Mouse (Mus musculus) midbrain, embryonic 13.5 days (tissue): ENCODE data around the gene Slc5a7. TPM values are rescaled to one million over a fixed set of nuclear protein-coding genes. Genes with fewer than 3 reads are reported as not detected.

Experiments
- ATAC-seq: fragments of 200-750 bp; cut with Nextera tagmentation; 2 replicates; pipeline ENCODE4 v1.8.0; 2017; ENCODE audit warnings: mild to moderate bottlenecking, moderate TSS enrichment, moderate library complexity
- H3K27ac ChIP-seq: fragments of 300-500 bp; sonication (generic); 2 replicates; pipeline ENCODE4 v1.5.1; 2015; ENCODE audit warnings: inconsistent platforms, mild to moderate bottlenecking, moderate library complexity
- H3K27me3 ChIP-seq: fragments of 300-500 bp; sonication (generic); 2 replicates; pipeline ENCODE4 v1.6.1; 2015; ENCODE audit warnings: mild to moderate bottlenecking, inconsistent platforms
- H3K36me3 ChIP-seq: fragments of 300-500 bp; sonication (generic); 2 replicates; pipeline ENCODE4 v1.6.1; 2015; ENCODE audit warnings: mild to moderate bottlenecking, inconsistent platforms
- H3K4me1 ChIP-seq: fragments of 300-500 bp; sonication (generic); replicated peaks from 2 replicates; pipeline ENCODE4 v1.6.1; 2015; ENCODE audit warnings: inconsistent platforms
- H3K4me2 ChIP-seq: fragments of 300-500 bp; sonication (generic); replicated peaks from 2 replicates; pipeline ENCODE4 v1.6.1; 2015; ENCODE audit warnings: moderate library complexity, mild to moderate bottlenecking, inconsistent platforms
- H3K4me3 ChIP-seq: fragments of 300-500 bp; sonication (generic); replicated peaks from 2 replicates; pipeline ENCODE4 v1.5.1; 2015; ENCODE audit warnings: mild to moderate bottlenecking, inconsistent platforms
- H3K9ac ChIP-seq: fragments of 300-500 bp; sonication (generic); replicated peaks from 2 replicates; pipeline ENCODE4 v1.6.1; 2015; ENCODE audit warnings: mild to moderate bottlenecking, inconsistent platforms
- H3K9me3 ChIP-seq: fragments of 300-500 bp; sonication (generic); 2 replicates; pipeline ENCODE4 v1.6.1; 2016; ENCODE audit warnings: mild to moderate bottlenecking, inconsistent platforms
- WGBS: fragments of 180-500 bp; shearing (Covaris S2); methylation state at CpG from one replicate; pipeline ENCODE4 v1.1.7; 2015; 5-methylcytosine and 5-hydroxymethylcytosine counted together
- polyA plus RNA-seq: library from polyadenylated mRNA; unstranded; fragments of >200 nt; fragmentation: Nextera tagmentation; extraction: Ambion mirVana; gene quantifications from 2 replicates; pipeline ENCODE4 v1.2.1, GENCODE M21; 2015

Gene Slc5a7
- 1.7 TPM in 2 replicates for polyA plus RNA-seq

DNA sequence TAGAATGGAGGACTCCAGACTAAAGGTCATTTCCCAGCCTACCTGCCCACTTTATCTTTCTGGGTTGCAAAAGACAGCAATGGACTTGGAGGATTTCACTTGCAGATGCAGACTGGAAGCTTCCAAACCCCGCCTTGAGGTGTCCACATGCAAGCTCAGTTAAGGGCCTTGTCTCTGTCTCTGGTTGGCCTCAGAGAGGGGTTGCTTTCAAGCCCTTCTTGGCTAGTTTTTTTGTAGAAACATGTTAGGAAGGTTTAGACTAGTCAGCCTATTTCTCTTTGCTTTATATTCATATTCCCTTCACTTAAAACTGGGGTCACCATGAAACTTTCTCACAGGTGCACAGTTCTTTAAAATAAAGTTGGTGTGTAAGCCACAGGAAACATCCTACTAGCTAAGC is at the start of gene Slc5a7:
TSS of gene Slc5a7 (minus strand) at position 101 of the 400 bp plus-strand sequence.
- Histone ChIP-seq H3K36me3 (no peaks in the 10 kb centered on the region), H3K9me3 (no peaks in the 10 kb centered on the region), H3K4me3 (peak within 1 kb of the TSS; percentile 51), H3K4me2 (peak within 1 kb of the TSS; percentile 80), H3K27ac (no peak within 1 kb of the TSS), H3K9ac (peak within 1 kb of the TSS; percentile 60), H3K4me1 (peaks cover 7% of the 10 kb centered on the region), H3K27me3 (peaks cover 37% of the 10 kb centered on the region)
- WGBS = 58% methylated on average over 1 of the region's 1 CpGs
- ATAC-seq = no peak

DNA sequence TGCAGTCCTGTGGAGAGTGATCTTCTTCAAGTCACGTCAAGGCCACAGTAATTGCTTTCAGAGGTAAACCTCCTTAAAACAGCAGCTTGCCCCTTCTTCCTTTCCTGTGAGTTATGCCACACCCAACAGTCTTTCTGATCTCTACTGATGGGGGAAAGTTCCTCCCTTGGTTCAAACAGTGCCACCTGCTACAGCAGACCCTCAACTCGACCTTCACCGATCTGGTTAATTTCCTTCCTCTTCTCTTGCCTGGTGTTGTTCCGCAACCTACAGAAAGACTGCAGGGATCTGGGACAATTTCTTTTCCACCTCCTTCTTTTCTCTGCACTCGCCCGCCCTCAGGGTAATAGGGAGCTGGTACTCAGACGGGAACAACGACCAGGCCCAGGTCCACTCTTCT is 48.8 kb upstream of the Slc5a7 start:
- Histone ChIP-seq H3K4me1 (no peaks in the 10 kb centered on the region), H3K36me3 (no peaks in the 10 kb centered on the region), H3K9ac (no peak overlapping the region), H3K9me3 (no peaks in the 10 kb centered on the region), H3K27ac (no peak overlapping the region), H3K4me3 (no peak overlapping the region), H3K27me3 (no peaks in the 10 kb centered on the region), H3K4me2 (no peak overlapping the region)
- 84% methylated on average over 8 of the region's 8 CpGs for WGBS
- ATAC-seq = no peak

DNA sequence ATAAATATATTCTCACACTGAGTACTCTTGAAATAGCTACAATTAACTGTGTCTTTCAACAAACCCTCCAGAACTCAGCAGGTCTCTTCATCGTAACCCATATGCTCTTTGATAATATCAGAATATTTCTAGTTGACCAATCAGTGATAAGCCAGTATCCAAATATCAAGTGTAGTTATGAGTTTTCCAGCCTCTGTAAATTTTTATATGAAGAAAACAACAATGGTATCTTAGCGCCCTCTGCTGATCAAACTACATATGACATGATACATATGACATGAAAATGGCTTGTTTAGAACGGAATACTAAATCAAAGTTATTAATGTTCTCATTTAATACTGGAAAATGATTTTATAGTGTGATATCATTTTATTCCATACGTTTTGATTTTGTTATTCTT is 44.6 kb upstream of the Slc5a7 start:
- no peak overlapping the region for H3K9ac ChIP-seq
- no peak overlapping the region for H3K4me2 ChIP-seq
- no peaks in the 10 kb centered on the region for H3K4me1 ChIP-seq
- 27% methylated on average over 4 of the region's 4 CpGs for WGBS
- no peaks in the 10 kb centered on the region for H3K9me3 ChIP-seq
- H3K36me3 ChIP-seq = no peaks in the 10 kb centered on the region
- ATAC-seq = no peak
- no peaks in the 10 kb centered on the region for H3K27me3 ChIP-seq
- H3K4me3 ChIP-seq = no peak overlapping the region
- no peak overlapping the region for H3K27ac ChIP-seq

DNA sequence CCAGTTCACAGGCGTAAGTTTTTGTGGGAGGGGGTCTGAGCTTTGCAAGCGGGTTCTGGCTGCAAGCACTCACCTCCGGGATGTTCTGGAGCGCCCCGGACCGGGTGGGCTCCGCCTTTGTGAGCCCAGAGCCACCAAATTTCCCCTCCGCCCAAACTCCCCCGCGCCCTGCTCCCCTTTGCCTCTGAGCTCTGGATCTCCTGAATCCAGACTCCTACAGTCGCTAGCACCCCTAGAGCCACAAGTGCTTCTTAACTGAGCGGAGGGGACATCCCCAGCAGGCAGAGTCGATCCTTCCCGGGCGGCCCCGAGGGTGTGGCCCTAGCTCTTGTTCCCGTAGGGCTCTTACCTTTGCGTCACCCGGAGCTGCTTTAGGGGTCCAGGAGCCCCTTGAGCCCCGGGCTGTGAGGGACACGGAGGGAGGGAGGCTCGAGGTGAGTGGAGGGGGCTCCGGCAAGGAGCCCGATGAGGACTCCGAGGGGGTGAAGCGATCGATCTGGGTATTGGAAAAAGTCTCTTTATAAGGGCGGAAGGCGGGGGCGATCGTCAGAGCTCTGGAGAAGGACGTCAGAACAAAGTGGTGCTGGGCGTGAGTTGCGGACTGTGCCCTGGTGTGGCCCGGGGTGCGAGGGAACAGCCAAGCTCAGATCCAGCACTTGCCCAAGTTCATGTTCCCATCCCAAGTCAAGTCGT is 456 bp downstream of the Slc5a7 start:
- peaks cover 33% of the 10 kb centered on the region for H3K27me3 ChIP-seq
- peak overlapping the region; percentile 51 for H3K4me3 ChIP-seq
- H3K9me3 ChIP-seq = no peaks in the 10 kb centered on the region
- peaks cover 7% of the 10 kb centered on the region for H3K4me1 ChIP-seq
- 2% methylated on average over 37 of the region's 37 CpGs for WGBS
- peak; percentile 90 for ATAC-seq
- peak overlapping the region; percentile 60 for H3K9ac ChIP-seq
- H3K4me2 ChIP-seq = peak overlapping the region; percentile 80
- H3K27ac ChIP-seq = no peak overlapping the region
- no peaks in the 10 kb centered on the region for H3K36me3 ChIP-seq

DNA sequence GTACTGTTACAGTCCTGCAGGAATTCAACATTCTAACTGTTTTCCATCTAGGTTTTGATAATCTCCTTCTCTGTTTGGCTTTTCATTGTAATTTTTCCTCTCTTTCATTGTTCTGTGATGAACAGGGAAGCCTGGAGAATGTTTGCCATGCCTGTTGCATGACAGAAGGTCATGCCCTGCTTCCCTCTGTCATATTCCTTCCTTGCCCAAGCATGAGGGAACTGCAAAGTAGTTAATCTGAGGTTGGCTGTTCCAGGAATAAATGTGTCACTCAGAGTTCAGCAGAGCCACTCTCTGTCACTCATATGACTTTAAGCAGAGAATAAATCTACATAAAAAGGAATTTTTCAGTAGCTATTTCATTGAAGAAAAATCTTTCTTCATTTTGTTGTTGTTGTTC is 48.1 kb downstream of the Slc5a7 start:
- Histone ChIP-seq H3K4me3 (no peak overlapping the region), H3K27ac (no peak overlapping the region), H3K36me3 (no peaks in the 10 kb centered on the region), H3K27me3 (no peaks in the 10 kb centered on the region), H3K4me2 (no peak overlapping the region), H3K9me3 (no peaks in the 10 kb centered on the region), H3K9ac (no peak overlapping the region), H3K4me1 (no peaks in the 10 kb centered on the region)
- no peak for ATAC-seq

DNA sequence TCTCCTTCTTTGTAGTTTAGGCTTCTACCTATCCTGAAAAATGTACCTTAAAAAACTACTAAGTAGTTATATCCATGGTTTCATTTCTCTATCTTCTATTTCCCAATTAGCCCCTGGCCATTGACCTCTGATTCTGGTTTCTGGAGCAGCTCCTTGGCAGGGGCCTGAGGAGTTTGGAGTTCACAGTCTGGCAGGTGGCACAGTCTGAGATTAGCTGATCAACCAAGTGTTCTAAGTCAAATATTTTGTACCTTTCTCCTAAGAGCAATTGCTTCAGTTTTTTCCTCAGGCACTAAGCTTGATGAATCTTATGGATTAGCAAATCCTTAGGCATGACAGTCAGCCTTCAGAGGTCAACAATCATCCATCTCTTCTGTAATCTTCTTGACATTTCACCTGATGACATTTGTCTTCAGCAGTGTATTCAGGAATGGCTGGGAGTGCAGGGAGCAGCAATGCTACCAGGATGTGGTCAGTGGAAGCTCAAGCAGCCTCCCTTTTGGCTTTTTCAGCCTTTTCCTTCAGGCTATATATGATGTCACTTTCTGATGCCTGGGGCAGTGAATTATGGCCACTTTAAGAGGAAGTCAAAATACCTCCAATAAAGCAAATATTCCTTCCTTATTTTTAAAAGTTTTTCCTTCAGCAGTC is 55.1 kb downstream of the Slc5a7 start:
- no peak overlapping the region for H3K4me3 ChIP-seq
- H3K27me3 ChIP-seq = no peaks in the 10 kb centered on the region
- no peak overlapping the region for H3K27ac ChIP-seq
- H3K36me3 ChIP-seq = no peaks in the 10 kb centered on the region
- H3K9me3 ChIP-seq = no peaks in the 10 kb centered on the region
- no peak for ATAC-seq
- H3K4me1 ChIP-seq = no peaks in the 10 kb centered on the region
- no peak overlapping the region for H3K4me2 ChIP-seq
- H3K9ac ChIP-seq = no peak overlapping the region

DNA sequence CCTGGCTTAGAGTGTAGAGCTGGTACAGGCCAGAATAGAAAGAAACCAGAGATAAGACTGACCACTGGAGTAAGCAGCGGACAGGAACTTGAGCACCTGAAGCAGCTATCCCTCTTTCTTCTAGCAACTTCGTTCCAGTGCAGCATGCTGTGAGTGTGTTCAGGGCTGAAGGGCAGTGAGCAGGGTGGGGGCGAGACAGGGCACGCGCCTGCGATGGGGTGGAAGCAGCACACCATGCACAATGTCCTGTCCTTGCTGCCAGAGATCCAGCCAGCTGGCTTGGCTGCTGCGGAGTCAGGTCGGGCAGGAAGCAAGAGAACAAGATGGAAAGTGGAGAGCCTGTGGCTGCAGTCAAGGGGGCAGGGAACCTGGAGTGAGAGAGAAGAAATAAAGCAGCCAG is 59.4 kb downstream of the Slc5a7 start:
- Histone ChIP-seq H3K9me3 (no peaks in the 10 kb centered on the region), H3K27ac (no peak overlapping the region), H3K36me3 (no peaks in the 10 kb centered on the region), H3K9ac (no peak overlapping the region), H3K4me3 (no peak overlapping the region), H3K4me2 (no peak overlapping the region), H3K27me3 (no peaks in the 10 kb centered on the region), H3K4me1 (no peaks in the 10 kb centered on the region)
- WGBS = 76% methylated on average over 8 of the region's 8 CpGs
- no peak for ATAC-seq
